Mouse (Mus musculus) bone marrow macrophage, adult 2 months (primary cell): ENCODE measurements at regions not wholly inside any gene's neighbourhood (a gene's known extent, or its start where the extent isn't known, plus 50 kb on each side); places are given as distances from the start of the nearest gene placed in this dataset.

Source experiments
- CTCF ChIP-seq: IDR thresholded peaks from 2 replicates; pipeline ENCODE4 v1.5.1; 2012; ENCODE audit warnings: low read depth, mild to moderate bottlenecking, low read length, moderate library complexity
- POLR2A ChIP-seq: IDR thresholded peaks from 2 replicates; pipeline ENCODE4 v1.6.1; 2012; ENCODE audit warnings: mild to moderate bottlenecking, low read depth, low read length, borderline replicate concordance

- TF ChIP-seq CTCF (no peak), POLR2A (no peak)
Measured at GRCm38 (mm10) chr13:35463231-35463630, 196.4 kb upstream of the Cdyl start.
